8 mouse cellular contexts compared by ENCODE assay signal in genomic region chr17:26951406-26951805, GRCm38 (mm10). TPM values are rescaled to one million over a fixed set of nuclear protein-coding genes. Genes with fewer than 3 reads are reported as not detected.
DNase-seq lines count a peak whose midpoint lies in the region; ATAC-seq lines count a peak whose summit lies in the region.

No protein-coding gene starts in this region.

- H3K4me2 ChIP-seq in forebrain, embryonic 13.5 days, result peak overlapping the region; percentile 93
- H3K4me2 ChIP-seq in hindbrain, embryonic 11.5 days (replicated peaks; ENCODE audit: low read depth, low read length), result peak overlapping the region; percentile 82

- peak overlapping the region; percentile 71 for H3K9ac ChIP-seq in forebrain, embryonic 13.5 days
- peak overlapping the region; percentile 66 for H3K9ac ChIP-seq in hindbrain, embryonic 11.5 days (ENCODE audit: low read depth, low read length)

- peak; percentile 76 for DNase-seq in A20 (ENCODE audit: low read depth, low spot score)
- DNase-seq in hindbrain, embryonic 11.5 days (ENCODE audit: low spot score), result peak; percentile 88
- DNase-seq in layer of hippocampus, postnatal 14 days (ENCODE audit: low spot score in 2 of 2), result peak; percentile 80 to 89
- peak; percentile 66 for DNase-seq in lung, postnatal 25 days (ENCODE audit: low spot score)
- DNase-seq in right cerebral cortex, adult 18-20 months, result peak; percentile 86
- peak; percentile 95 for DNase-seq in thymus, postnatal 4 days

- no peaks in the 10 kb centered on the region for H3K27me3 ChIP-seq in forebrain, embryonic 13.5 days
- H3K27me3 ChIP-seq in hindbrain, embryonic 11.5 days (ENCODE audit: control insufficient read depth, insufficient read depth, low read length), result no peaks in the 10 kb centered on the region

- peak overlapping the region; percentile 75 for H3K27ac ChIP-seq in forebrain, embryonic 13.5 days
- peak overlapping the region; percentile 74 for H3K27ac ChIP-seq in hindbrain, embryonic 11.5 days (ENCODE audit: low read depth, low read length)

- peaks cover 28% of the 10 kb centered on the region for H3K36me3 ChIP-seq in forebrain, embryonic 13.5 days (ENCODE audit: poor library complexity, severe bottlenecking)
- 0 out of 2 replicates have a peak, but pooled peaks cover 2% of the 10 kb centered on the region for H3K36me3 ChIP-seq in hindbrain, embryonic 11.5 days (ENCODE audit: control insufficient read depth, insufficient read depth, low read length)

- ATAC-seq in activated CD4-positive, CD25-positive, alpha-beta regulatory T cell, adult 4 months, result peak; percentile 49
- ATAC-seq in forebrain, embryonic 13.5 days, result peak; percentile 61
- ATAC-seq in hindbrain, embryonic 11.5 days (ENCODE audit: low FRiP score), result peak; percentile 70

- no peaks in the 10 kb centered on the region for H3K9me3 ChIP-seq in forebrain, embryonic 13.5 days (replicated peaks)
- no peaks in the 10 kb centered on the region for H3K9me3 ChIP-seq in hindbrain, embryonic 11.5 days (ENCODE audit: control insufficient read depth, low read length)

- peaks cover 76% of the 10 kb centered on the region for H3K4me1 ChIP-seq in forebrain, embryonic 13.5 days
- H3K4me1 ChIP-seq in hindbrain, embryonic 11.5 days (replicated peaks; ENCODE audit: control insufficient read depth, insufficient read depth, low read length), result peaks cover 43% of the 10 kb centered on the region

- WGBS in forebrain, embryonic 13.5 days, result 0% methylated on average over 11 of the region's 11 CpGs
- under 1% methylated on average over 9 of the region's 11 CpGs for WGBS in hindbrain, embryonic 11.5 days

- peak overlapping the region; percentile 43 for H3K4me3 ChIP-seq in forebrain, embryonic 13.5 days
- H3K4me3 ChIP-seq in hindbrain, embryonic 11.5 days (ENCODE audit: low read depth, low read length), result peak overlapping the region; percentile 27

RNA-seq across cellular contexts. Expression of gene Syngap1, which starts 10.4 kb away (rescaled TPM):
- not detected for polyA plus RNA-seq in activated CD4-positive, CD25-positive, alpha-beta regulatory T cell, adult 4 months (2017; shearing (Covaris generic))
- 5.9 TPM in 2 replicates for polyA plus RNA-seq in forebrain, embryonic 13.5 days (2015; fragmentation: Nextera tagmentation; extraction: Ambion mirVana)
- polyA plus RNA-seq in hindbrain, embryonic 11.5 days (2014; fragmentation: Nextera tagmentation; extraction: Ambion mirVana), result 3.4 and 4.7 TPM in 2 replicates
- 100 to 1,000 TPM; 512 to 532 TPM for total RNA-seq in layer of hippocampus, postnatal 14 days (2021)

RNA-seq across cellular contexts. Expression of gene Cuta, which starts 12.0 kb away (rescaled TPM):
- polyA plus RNA-seq in activated CD4-positive, CD25-positive, alpha-beta regulatory T cell, adult 4 months (2017; shearing (Covaris generic)), result 100 to 1,000 TPM; 147 to 198 TPM
- 171 and 172 TPM in 2 replicates for polyA plus RNA-seq in forebrain, embryonic 13.5 days (2015; fragmentation: Nextera tagmentation; extraction: Ambion mirVana)
- 135 and 154 TPM in 2 replicates for polyA plus RNA-seq in hindbrain, embryonic 11.5 days (2014; fragmentation: Nextera tagmentation; extraction: Ambion mirVana)
- 100 to 1,000 TPM; 109 to 115 TPM for total RNA-seq in layer of hippocampus, postnatal 14 days (2021)

RNA-seq across cellular contexts. Expression of gene Phf1, which starts 18.6 kb away (rescaled TPM):
- polyA plus RNA-seq in activated CD4-positive, CD25-positive, alpha-beta regulatory T cell, adult 4 months (2017; shearing (Covaris generic)), result 10 to 100 TPM; 10.4 to 13.5 TPM
- 8.8 and 9.5 TPM in 2 replicates for polyA plus RNA-seq in forebrain, embryonic 13.5 days (2015; fragmentation: Nextera tagmentation; extraction: Ambion mirVana)
- 4.5 and 5.5 TPM in 2 replicates for polyA plus RNA-seq in hindbrain, embryonic 11.5 days (2014; fragmentation: Nextera tagmentation; extraction: Ambion mirVana)
- 10 to 100 TPM; 18.6 to 21.0 TPM for total RNA-seq in layer of hippocampus, postnatal 14 days (2021)

RNA-seq across cellular contexts. Expression of gene Zbtb9, which starts 21.6 kb away (rescaled TPM):
- polyA plus RNA-seq in activated CD4-positive, CD25-positive, alpha-beta regulatory T cell, adult 4 months (2017; shearing (Covaris generic)), result 1 to 10 TPM; 8.6 to 9.8 TPM
- polyA plus RNA-seq in forebrain, embryonic 13.5 days (2015; fragmentation: Nextera tagmentation; extraction: Ambion mirVana), result 17.4 and 17.7 TPM in 2 replicates
- 10.5 and 13.2 TPM in 2 replicates for polyA plus RNA-seq in hindbrain, embryonic 11.5 days (2014; fragmentation: Nextera tagmentation; extraction: Ambion mirVana)
- 10 to 100 TPM; 11.7 to 14.1 TPM for total RNA-seq in layer of hippocampus, postnatal 14 days (2021)

RNA-seq across cellular contexts. Expression of gene Kifc5b, which starts 34.5 kb away (rescaled TPM):
- 1 to 10 TPM; 2.0 to 4.5 TPM for polyA plus RNA-seq in activated CD4-positive, CD25-positive, alpha-beta regulatory T cell, adult 4 months (2017; shearing (Covaris generic))
- 8.9 and 9.2 TPM in 2 replicates for polyA plus RNA-seq in forebrain, embryonic 13.5 days (2015; fragmentation: Nextera tagmentation; extraction: Ambion mirVana)
- polyA plus RNA-seq in hindbrain, embryonic 11.5 days (2014; fragmentation: Nextera tagmentation; extraction: Ambion mirVana), result 4.6 and 5.9 TPM in 2 replicates
- 1 to 10 TPM; 2.7 to 3.1 TPM for total RNA-seq in layer of hippocampus, postnatal 14 days (2021)

Comparison
In these comparisons a context has a peak if more than half of its experiments do, and no peak if none do; other contexts are left out.
1. Peak in every context shown above with its lines: DNase-seq, ATAC-seq, H3K4me3 ChIP-seq and H3K27ac ChIP-seq.